Mouse (Mus musculus) lung, postnatal 14 days (tissue): Measurements from ENCODE around the gene Grin1.

Source experiments
- DNase-seq: peaks from one replicate; pipeline ENCODE4 v3.0.0; 2021

Grin1 gene

DNA sequence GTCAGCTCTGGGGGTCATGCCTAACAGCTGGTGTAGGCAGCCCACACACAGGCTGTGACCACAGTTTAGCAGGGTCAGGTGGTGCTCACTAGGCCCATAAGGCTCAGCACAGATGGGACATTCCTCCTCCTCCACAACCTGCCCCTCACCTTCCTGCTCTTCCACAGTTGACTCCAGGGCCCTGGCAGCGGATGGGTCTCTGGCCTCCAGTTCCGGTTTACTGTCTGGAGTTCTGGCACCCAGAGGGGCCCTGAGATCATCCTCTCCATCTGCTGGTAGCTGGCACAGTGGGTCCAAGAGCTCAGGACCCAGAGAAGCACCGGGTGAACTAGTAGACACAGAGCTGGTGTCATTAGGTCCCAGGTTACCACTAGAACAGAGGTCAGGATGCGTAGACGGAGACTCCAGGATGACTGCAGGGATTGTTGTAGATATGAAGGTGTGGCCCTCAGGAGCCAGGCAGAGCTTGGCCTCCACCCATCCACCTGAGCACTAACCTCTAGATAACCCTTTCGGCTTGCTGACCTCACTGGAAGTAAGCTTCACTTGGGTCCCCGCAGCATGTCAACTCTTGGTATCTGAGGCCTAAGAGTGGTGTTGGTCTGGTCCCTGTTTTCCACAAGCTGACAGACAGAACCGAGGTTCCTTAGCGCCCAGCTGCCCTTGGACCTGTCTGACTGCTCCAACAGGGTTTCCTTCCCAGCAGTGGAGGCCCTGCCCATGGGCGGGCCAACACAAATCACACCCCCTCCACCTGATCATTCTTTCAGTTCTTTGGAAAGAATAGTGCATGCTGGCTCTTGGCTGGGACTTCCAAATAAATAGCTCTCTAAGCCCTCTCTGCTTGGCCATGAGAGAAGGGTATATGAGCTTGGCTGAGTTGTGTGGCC is 72.6 kb downstream of the Grin1 start, which contains the start of gene AL732309.1:
AL732309.1 (minus strand) TSS at position 681 of the 890 bp plus-strand sequence.
- no peak for DNase-seq

DNA sequence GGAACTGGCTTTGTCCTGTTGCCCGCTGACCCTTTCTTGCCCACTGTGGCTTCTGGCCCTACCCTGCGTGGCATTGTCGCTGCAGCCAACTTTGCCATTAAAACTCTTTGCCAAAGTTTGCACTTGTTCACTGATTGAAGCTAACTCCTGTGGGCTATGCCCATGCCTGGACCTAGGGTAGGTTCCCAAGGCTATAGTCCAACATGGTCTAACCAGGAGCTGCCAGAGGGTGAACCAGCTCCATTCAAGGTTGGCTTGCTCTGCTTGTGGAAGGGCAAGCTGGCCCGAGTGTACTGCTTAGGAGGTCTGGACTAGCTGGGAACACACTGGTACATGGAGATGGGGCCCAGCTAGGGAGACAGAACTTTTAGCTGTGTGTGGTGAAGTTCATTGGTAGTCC is 74.8 kb downstream of the Grin1 start:
- DNase-seq, result no peak

DNA sequence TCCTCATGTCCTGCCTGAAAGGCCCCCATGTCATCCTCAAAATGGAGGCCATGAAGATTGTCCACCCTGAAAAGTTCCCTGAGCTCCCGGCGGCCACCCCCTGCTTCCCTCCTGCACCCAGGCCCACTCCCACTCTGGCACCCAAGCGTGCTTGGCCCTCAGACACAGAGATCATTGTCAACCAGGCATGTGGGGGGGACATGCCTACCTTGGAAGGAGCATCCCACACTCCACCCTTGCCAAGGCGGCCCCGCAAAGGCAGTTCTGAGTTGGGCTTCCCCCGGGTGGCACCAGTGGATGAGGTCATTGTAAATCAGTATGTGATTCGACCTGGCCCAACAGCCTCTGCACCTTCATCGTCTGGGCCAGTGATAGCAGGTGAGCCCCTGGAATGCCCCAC is 75.6 kb downstream of the Grin1 start:
- no peak for DNase-seq

DNA sequence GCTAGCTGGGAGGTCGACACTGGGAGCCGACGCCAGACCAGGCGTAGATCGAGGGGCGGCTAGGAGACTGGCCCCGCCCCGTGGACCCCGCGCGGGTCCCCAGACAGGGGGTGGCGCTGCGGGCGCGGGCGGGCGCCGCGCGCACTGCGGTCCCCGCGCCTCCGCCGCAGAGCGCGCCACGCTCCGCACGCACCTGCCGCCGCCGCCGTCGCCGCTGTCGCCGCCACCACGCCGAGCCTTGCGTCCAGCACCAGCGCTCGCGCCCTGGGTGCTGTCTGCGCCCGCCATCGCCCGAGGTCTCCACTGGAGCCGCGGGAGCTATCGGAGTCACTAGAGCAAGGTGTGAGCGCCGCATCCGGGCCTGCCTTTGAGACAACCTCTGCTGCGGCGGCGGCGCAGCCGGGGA is 76.9 kb downstream of the Grin1 start, which contains the start of the genes Rnf208 and Cysrt1:
Rnf208 (plus strand) TSS at position 155 of the 406 bp plus-strand sequence.
Cysrt1 (minus strand) TSS at position 352 of the 406 bp plus-strand sequence.
- no peak for DNase-seq

DNA sequence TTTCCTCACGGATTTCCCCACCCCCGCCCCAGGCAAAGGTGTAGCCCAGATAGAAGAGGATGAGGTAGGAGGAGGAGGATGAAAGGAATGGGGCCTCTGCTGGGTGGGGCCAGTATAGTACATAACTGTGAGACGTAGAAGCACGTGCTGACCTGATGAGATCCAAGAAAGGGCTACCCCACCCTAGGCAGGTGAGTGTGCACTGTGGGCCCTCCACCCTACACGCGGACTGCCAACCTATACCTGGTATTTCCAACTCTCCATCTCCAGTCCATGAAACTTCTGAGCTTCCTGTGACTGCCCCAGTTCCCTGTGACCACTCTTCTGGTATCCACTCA is 77.6 kb downstream of the Grin1 start:
- DNase-seq, result no peak
